Mouse (Mus musculus): ENCODE measurements around the gene Sipa1l3.

Sipa1l3 gene

GRCm38 (mm10) chr7:29370031-29370430, 148.4 kb downstream of the Sipa1l3 start:
- in situ Hi-C loops (cut with MboI; ENCODE audit: low pct_unique_long_range_greater_than_20kb in 1 of 2, low sequenced_read_pairs in 2 of 2, unreplicated experiment in 1 of 2): no loop called here

- in situ Hi-C loops (cut with MboI; ENCODE audit: low pct_unique_long_range_greater_than_20kb in 1 of 2, low sequenced_read_pairs in 2 of 2, unreplicated experiment in 1 of 2): no loop called here
These were observed 150.5 kb downstream of the Sipa1l3 start for GRCm38 (mm10) chr7:29368004-29368320.

- in situ Hi-C loops (cut with MboI; ENCODE audit: low pct_unique_long_range_greater_than_20kb in 1 of 2, low sequenced_read_pairs in 2 of 2, unreplicated experiment in 1 of 2): no loop called here
These were observed 151.1 kb downstream of the Sipa1l3 start for GRCm38 (mm10) chr7:29367166-29368003.

- in situ Hi-C loops (cut with MboI; ENCODE audit: low pct_unique_long_range_greater_than_20kb in 1 of 2, low sequenced_read_pairs in 2 of 2, unreplicated experiment in 1 of 2): no loop called here
These were observed 154.4 kb downstream of the Sipa1l3 start for GRCm38 (mm10) chr7:29364052-29364451.

GRCm38 (mm10) chr7:29361497-29361896, 156.9 kb downstream of the Sipa1l3 start:
- in situ Hi-C loops (cut with MboI; ENCODE audit: low pct_unique_long_range_greater_than_20kb in 1 of 2, low sequenced_read_pairs in 2 of 2, unreplicated experiment in 1 of 2): no loop called here

- in situ Hi-C loops (cut with MboI; ENCODE audit: low pct_unique_long_range_greater_than_20kb in 1 of 2, low sequenced_read_pairs in 2 of 2, unreplicated experiment in 1 of 2): no loop called here
These were observed 163.0 kb downstream of the Sipa1l3 start for GRCm38 (mm10) chr7:29355406-29355805.

- in situ Hi-C loops (cut with MboI; ENCODE audit: low pct_unique_long_range_greater_than_20kb in 1 of 2, low sequenced_read_pairs in 2 of 2, unreplicated experiment in 1 of 2): no loop called here
These were observed 164.3 kb downstream of the Sipa1l3 start for GRCm38 (mm10) chr7:29354161-29354560.

- in situ Hi-C loops (cut with MboI; ENCODE audit: low pct_unique_long_range_greater_than_20kb in 1 of 2, low sequenced_read_pairs in 2 of 2, unreplicated experiment in 1 of 2): no loop called here
These were observed 166.2 kb downstream of the Sipa1l3 start for GRCm38 (mm10) chr7:29352246-29352645.

- in situ Hi-C loops (cut with MboI; ENCODE audit: low pct_unique_long_range_greater_than_20kb in 1 of 2, low sequenced_read_pairs in 2 of 2, unreplicated experiment in 1 of 2): no loop called here
These were observed 168.0 kb downstream of the Sipa1l3 start for GRCm38 (mm10) chr7:29350489-29350888.

- in situ Hi-C loops (cut with MboI; ENCODE audit: low pct_unique_long_range_greater_than_20kb in 1 of 2, low sequenced_read_pairs in 2 of 2, unreplicated experiment in 1 of 2): no loop called here
These were observed 172.2 kb downstream of the Sipa1l3 start for GRCm38 (mm10) chr7:29346212-29346611.

- in situ Hi-C loops (cut with MboI; ENCODE audit: low pct_unique_long_range_greater_than_20kb in 1 of 2, low sequenced_read_pairs in 2 of 2, unreplicated experiment in 1 of 2): no loop called here
These were observed 172.9 kb downstream of the Sipa1l3 start for GRCm38 (mm10) chr7:29345534-29345933.

GRCm38 (mm10) chr7:29343746-29344145, 174.7 kb downstream of the Sipa1l3 start:
- in situ Hi-C loops (cut with MboI; ENCODE audit: low pct_unique_long_range_greater_than_20kb in 1 of 2, low sequenced_read_pairs in 2 of 2, unreplicated experiment in 1 of 2): no loop called here

- in situ Hi-C loops (cut with MboI; ENCODE audit: low pct_unique_long_range_greater_than_20kb in 1 of 2, low sequenced_read_pairs in 2 of 2, unreplicated experiment in 1 of 2): no loop called here
These were observed 175.8 kb downstream of the Sipa1l3 start for GRCm38 (mm10) chr7:29342489-29343092.

GRCm38 (mm10) chr7:29341722-29342121, 176.7 kb downstream of the Sipa1l3 start:
- in situ Hi-C loops (cut with MboI; ENCODE audit: low pct_unique_long_range_greater_than_20kb in 1 of 2, low sequenced_read_pairs in 2 of 2, unreplicated experiment in 1 of 2): no loop called here

GRCm38 (mm10) chr7:29340838-29341237, 177.6 kb downstream of the Sipa1l3 start:
- in situ Hi-C loops (cut with MboI; ENCODE audit: low pct_unique_long_range_greater_than_20kb in 1 of 2, low sequenced_read_pairs in 2 of 2, unreplicated experiment in 1 of 2): no loop called here

- in situ Hi-C loops (cut with MboI; ENCODE audit: low pct_unique_long_range_greater_than_20kb in 1 of 2, low sequenced_read_pairs in 2 of 2, unreplicated experiment in 1 of 2): no loop called here
These were observed 178.2 kb downstream of the Sipa1l3 start for GRCm38 (mm10) chr7:29340247-29340646.

- in situ Hi-C loops (cut with MboI; ENCODE audit: low pct_unique_long_range_greater_than_20kb in 1 of 2, low sequenced_read_pairs in 2 of 2, unreplicated experiment in 1 of 2): no loop called here
These were observed 179.3 kb downstream of the Sipa1l3 start for GRCm38 (mm10) chr7:29338984-29339679.

GRCm38 (mm10) chr7:29338351-29338919, 180.0 kb downstream of the Sipa1l3 start:
- in situ Hi-C loops (cut with MboI; ENCODE audit: low pct_unique_long_range_greater_than_20kb in 1 of 2, low sequenced_read_pairs in 2 of 2, unreplicated experiment in 1 of 2): no loop called here

- in situ Hi-C loops (cut with MboI; ENCODE audit: low pct_unique_long_range_greater_than_20kb in 1 of 2, low sequenced_read_pairs in 2 of 2, unreplicated experiment in 1 of 2): no loop called here
These were observed 180.7 kb downstream of the Sipa1l3 start for GRCm38 (mm10) chr7:29337766-29338165.

Data from mouse embryonic stem cell (cell line).